Mouse (Mus musculus) monocyte, adult 59 days (primary cell): Measurements from ENCODE around the gene Ffar3. TPM values are rescaled to one million over a fixed set of nuclear protein-coding genes. Genes with fewer than 3 reads are reported as not detected.

Source experiments
- total RNA-seq, 2 experiments: library from RNA; stranded (reverse); gene quantifications; one replicate each; pipeline ENCODE4 v1.2.4; 2023

The Ffar3 gene
- total RNA-seq: not detected

GRCm38 (mm10) chr7:30856078-30856477, at the start of gene Ffar3:
Gene Ffar3 (minus strand): TSS chr7:30856178.

GRCm38 (mm10) chr7:30880176-30880575, 24.2 kb upstream of the Ffar3 start, which contains the start of gene Cd22:
Gene Cd22 (minus strand): TSS chr7:30880342.

GRCm38 (mm10) chr7:30861464-30861863, 5.5 kb upstream of the Ffar3 start, which contains the start of gene Ffar1:
Gene Ffar1 (minus strand): TSS chr7:30861564.

GRCm38 (mm10) chr7:30823675-30824074, 32.3 kb downstream of the Ffar3 start, which contains the start of gene Ffar2:
Gene Ffar2 (minus strand): TSS chr7:30823775.

Other genes starting within 250 kb of the Ffar3 start
- gene Upk1a, start 243.3 kb downstream of the Ffar3 start, total RNA-seq: not detected
- 100 to 1,000 TPM; 279 to 306 TPM for gene Cox6b1, start 230.0 kb downstream of the Ffar3 start, total RNA-seq
- not detected for gene Etv2, start 220.3 kb downstream of the Ffar3 start, total RNA-seq
- gene Rbm42, start 205.9 kb downstream of the Ffar3 start, total RNA-seq: 100 to 1,000 TPM in 1 of 2 experiments, 10 to 100 TPM in 1; 92.9 to 103 TPM
- 10 to 100 TPM in 1 of 2 experiments, 1 to 10 TPM in 1; 9.9 to 12.1 TPM for gene Haus5, start 191.2 kb downstream of the Ffar3 start, total RNA-seq
- gene Pmis2, start 184.6 kb downstream of the Ffar3 start, total RNA-seq: not detected
- not detected for gene 2200002J24Rik, start 157.3 kb downstream of the Ffar3 start, total RNA-seq
- gene Atp4a, start 144.0 kb downstream of the Ffar3 start, total RNA-seq: not detected
- 10 to 100 TPM; 51.6 to 63.4 TPM for gene Tmem147, start 126.6 kb downstream of the Ffar3 start, total RNA-seq
- not detected for gene Gapdhs, start 112.5 kb downstream of the Ffar3 start, total RNA-seq
- 1 to 10 TPM; 2.8 to 3.8 TPM for gene Sbsn, start 104.7 kb downstream of the Ffar3 start, total RNA-seq
- 1 to 10 TPM in 1 of 2 experiments, not detected in 1; 1.3 TPM for gene Dmkn, start 92.4 kb downstream of the Ffar3 start, total RNA-seq
- not detected for gene Krtdap, start 68.3 kb downstream of the Ffar3 start, total RNA-seq
- 1 to 10 TPM; 1.8 to 2.3 TPM for gene Ffar2, start 32.4 kb downstream of the Ffar3 start, total RNA-seq
- under 1 TPM; 0.12 to 0.18 TPM for gene Ffar1, start 5.4 kb upstream of the Ffar3 start, total RNA-seq
- 10 to 100 TPM; 14.0 to 15.4 TPM for gene Cd22, start 24.2 kb upstream of the Ffar3 start, total RNA-seq
- 1 to 10 TPM; 3.3 to 3.8 TPM for gene Mag, start 58.7 kb upstream of the Ffar3 start, total RNA-seq
- gene Hamp2, start 68.5 kb upstream of the Ffar3 start, total RNA-seq: 1 to 10 TPM; 1.4 to 4.0 TPM
- not detected for gene Hamp, start 87.9 kb upstream of the Ffar3 start, total RNA-seq
- 100 to 1,000 TPM; 148 to 186 TPM for gene Usf2, start 100.6 kb upstream of the Ffar3 start, total RNA-seq
- gene Lsr, start 117.3 kb upstream of the Ffar3 start, total RNA-seq: 10 to 100 TPM; 13.7 to 19.7 TPM
- 1 to 10 TPM; 1.5 to 2.3 TPM for gene Fam187b, start 117.6 kb upstream of the Ffar3 start, total RNA-seq
- 1,000 to 10,000 TPM; 1,032 to 1,279 TPM for gene Fxyd5, start 186.3 kb upstream of the Ffar3 start, total RNA-seq
- not detected for gene Fxyd7, start 195.3 kb upstream of the Ffar3 start, total RNA-seq
- gene Fxyd1, start 201.0 kb upstream of the Ffar3 start, total RNA-seq: not detected
- gene Lgi4, start 203.2 kb upstream of the Ffar3 start, total RNA-seq: 1 to 10 TPM; 1.7 to 1.9 TPM
- not detected for gene Fxyd3, start 220.5 kb upstream of the Ffar3 start, total RNA-seq